Mouse (Mus musculus): ENCODE results near the gene Gm8126.
"Not testable (repeated sequence)": the region's sequence is repeated elsewhere in the genome, so short reads cannot be mapped to it uniquely, and the experiment has no call there.

GRCm38 (mm10) chr14:43256511-43256910, 1.9 kb upstream of the Gm8126 start:
- TF ChIP-seq CTCF, EP300 (IDR thresholded peaks at IDR 0.05): not testable (repeated sequence)
